Mouse (Mus musculus): ENCODE data around the gene Dap.

DNA sequence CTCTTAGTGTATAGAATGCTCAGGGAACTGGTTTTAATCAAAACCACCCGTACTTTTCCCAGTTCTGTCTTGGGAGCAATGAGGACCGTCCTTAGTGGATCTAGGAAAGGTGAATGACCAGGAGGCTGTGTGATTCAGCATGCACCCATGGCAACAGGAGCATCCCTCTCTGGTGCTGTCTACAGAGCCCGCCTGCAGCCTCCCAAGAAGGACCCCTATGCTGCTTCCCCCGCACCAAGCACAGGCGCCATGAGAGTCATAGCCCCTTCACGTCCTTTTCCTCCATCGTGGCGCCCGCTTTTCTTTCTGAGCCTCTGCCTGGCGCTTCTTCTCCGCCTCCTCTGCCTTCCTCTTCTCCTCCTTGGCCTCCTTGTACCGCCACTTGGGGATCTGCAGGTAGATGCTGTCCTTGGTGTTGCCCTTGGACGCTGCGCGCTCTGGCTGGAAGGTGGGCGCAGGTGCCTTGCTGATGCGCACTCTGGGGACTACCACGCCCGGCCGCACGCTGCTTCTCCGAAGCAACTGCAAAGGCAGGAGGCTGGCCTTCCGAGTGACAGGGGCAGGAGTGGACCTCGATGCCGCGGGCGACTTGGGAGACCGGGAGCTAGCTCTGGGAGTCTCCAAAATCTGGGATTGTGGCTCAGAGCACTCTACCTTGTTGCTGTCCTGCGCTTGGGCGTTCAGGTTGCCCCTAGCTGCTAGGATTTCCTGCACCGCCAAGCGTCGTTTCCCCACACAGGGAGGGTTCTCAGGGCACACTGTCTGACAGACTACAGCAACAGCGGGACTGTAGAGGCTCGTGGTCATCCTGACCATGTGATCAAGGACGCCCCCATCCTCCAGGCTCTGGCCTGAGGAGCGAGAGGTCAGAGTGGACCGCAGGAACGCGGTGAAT is 73.0 kb downstream of the Dap start:
- no peak for TF ChIP-seq CTCF (IDR thresholded peaks at IDR 0.05; ENCODE audit: borderline replicate concordance, insufficient read depth, low read length)
- TF ChIP-seq POLR2A (IDR thresholded peaks at IDR 0.05; ENCODE audit: low read depth, low read length), result no peak

Measured in embryonic fibroblast, embryonic 13.5 days (primary cell).